Mouse (Mus musculus) intestine, embryonic 15.5 days (tissue): ENCODE data around the gene Cep104. TPM values are rescaled to one million over a fixed set of nuclear protein-coding genes. Genes with fewer than 3 reads are reported as not detected.

Experiments used
- ATAC-seq: fragments of 200-750 bp; cut with Nextera tagmentation; 2 replicates; pipeline ENCODE4 v1.8.0; 2017; ENCODE audit warnings: moderate TSS enrichment, moderate library complexity
- H3K27ac ChIP-seq: fragments of 300-500 bp; sonication (generic); 2 replicates; pipeline ENCODE4 v1.5.1; 2015; ENCODE audit warnings: mild to moderate bottlenecking, inconsistent platforms
- H3K27me3 ChIP-seq: fragments of 300-500 bp; sonication (generic); replicated peaks from 2 replicates; pipeline ENCODE4 v1.6.1; 2015; ENCODE audit warnings: inconsistent platforms
- H3K36me3 ChIP-seq: fragments of 300-500 bp; sonication (generic); 2 replicates; pipeline ENCODE4 v1.6.1; 2015; ENCODE audit warnings: inconsistent platforms
- H3K4me1 ChIP-seq: fragments of 300-500 bp; sonication (generic); replicated peaks from 2 replicates; pipeline ENCODE4 v1.6.1; 2015; ENCODE audit warnings: inconsistent platforms
- H3K4me2 ChIP-seq: fragments of 300-500 bp; sonication (generic); replicated peaks from 2 replicates; pipeline ENCODE4 v1.6.1; 2015; ENCODE audit warnings: mild to moderate bottlenecking, inconsistent platforms
- H3K4me3 ChIP-seq: fragments of 300-500 bp; sonication (generic); replicated peaks from 2 replicates; pipeline ENCODE4 v1.5.1; 2015; ENCODE audit warnings: inconsistent platforms
- H3K9ac ChIP-seq: fragments of 300-500 bp; sonication (generic); 2 replicates; pipeline ENCODE4 v1.6.1; 2015; ENCODE audit warnings: inconsistent platforms
- H3K9me3 ChIP-seq: fragments of 300-500 bp; sonication (generic); 2 replicates; pipeline ENCODE4 v1.6.1; 2016; ENCODE audit warnings: inconsistent platforms
- WGBS: fragments of 180-500 bp; shearing (Covaris S2); methylation state at CpG from one replicate; pipeline ENCODE4 v1.1.7; 2015; 5-methylcytosine and 5-hydroxymethylcytosine counted together
- polyA plus RNA-seq: library from polyadenylated mRNA; unstranded; fragments of >200 nt; fragmentation: Nextera tagmentation; extraction: Ambion mirVana; gene quantifications from 2 replicates; pipeline ENCODE4 v1.2.1, GENCODE M21; 2015

Cep104 gene
- polyA plus RNA-seq, 1 experiment from 2014 or later = 10.8 TPM

DNA sequence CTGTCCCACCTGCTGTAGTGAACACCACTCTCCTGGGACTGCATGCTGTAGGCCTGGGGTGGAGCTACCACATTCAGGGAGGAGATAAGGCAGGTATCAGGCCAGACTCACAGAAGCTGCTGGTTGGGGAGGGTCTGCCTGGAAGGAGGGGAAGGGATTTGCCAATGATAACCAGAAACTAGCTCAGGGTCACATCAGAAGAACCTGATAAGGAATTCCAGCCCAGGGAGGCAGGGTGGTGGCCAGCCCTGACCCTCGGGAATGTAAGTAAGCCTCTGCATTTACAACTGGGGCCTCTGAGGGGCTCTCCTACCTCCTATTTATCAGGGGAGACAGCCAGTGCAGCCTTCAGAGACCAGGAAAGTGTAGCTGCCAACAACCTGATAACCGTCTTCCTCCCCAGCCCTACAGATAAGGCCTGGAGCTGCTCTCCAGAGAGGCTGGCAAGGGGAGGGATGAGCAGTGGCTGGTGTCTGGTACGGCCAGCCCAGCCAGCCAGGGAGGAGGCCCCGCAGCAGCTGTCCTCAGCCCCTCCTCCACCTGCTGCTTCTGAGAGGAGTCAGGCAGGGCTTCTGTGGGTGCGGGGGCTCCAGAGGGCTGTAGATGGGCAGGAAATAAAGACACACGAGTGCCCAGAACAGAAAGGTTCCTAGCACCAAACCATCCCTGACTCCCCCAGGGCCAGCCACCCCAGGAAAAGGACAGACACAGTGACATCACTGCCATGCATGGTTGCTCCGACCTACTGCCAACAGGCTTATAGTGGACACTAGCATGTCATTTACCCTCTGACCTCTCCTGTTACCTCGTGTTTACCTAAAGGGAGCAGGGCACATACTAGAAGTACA lies 49.0 kb downstream of the Cep104 start:
- Histone ChIP-seq H3K4me3 (peak overlapping the region; percentile 58), H3K27ac (peak overlapping the region; percentile 82), H3K27me3 (no peaks in the 10 kb centered on the region), H3K36me3 (peaks cover 24% of the 10 kb centered on the region; the same call in 1 of the 2 replicates), H3K4me2 (peak overlapping the region; percentile 78), H3K4me1 (peaks cover 39% of the 10 kb centered on the region), H3K9ac (peak overlapping the region; percentile 67; the same call in 1 of the 2 replicates), H3K9me3 (no peaks in the 10 kb centered on the region; the same call in 1 of the 2 replicates)
- peak; percentile 65 for ATAC-seq
- WGBS = 6% methylated on average over 8 of the region's 8 CpGs

DNA sequence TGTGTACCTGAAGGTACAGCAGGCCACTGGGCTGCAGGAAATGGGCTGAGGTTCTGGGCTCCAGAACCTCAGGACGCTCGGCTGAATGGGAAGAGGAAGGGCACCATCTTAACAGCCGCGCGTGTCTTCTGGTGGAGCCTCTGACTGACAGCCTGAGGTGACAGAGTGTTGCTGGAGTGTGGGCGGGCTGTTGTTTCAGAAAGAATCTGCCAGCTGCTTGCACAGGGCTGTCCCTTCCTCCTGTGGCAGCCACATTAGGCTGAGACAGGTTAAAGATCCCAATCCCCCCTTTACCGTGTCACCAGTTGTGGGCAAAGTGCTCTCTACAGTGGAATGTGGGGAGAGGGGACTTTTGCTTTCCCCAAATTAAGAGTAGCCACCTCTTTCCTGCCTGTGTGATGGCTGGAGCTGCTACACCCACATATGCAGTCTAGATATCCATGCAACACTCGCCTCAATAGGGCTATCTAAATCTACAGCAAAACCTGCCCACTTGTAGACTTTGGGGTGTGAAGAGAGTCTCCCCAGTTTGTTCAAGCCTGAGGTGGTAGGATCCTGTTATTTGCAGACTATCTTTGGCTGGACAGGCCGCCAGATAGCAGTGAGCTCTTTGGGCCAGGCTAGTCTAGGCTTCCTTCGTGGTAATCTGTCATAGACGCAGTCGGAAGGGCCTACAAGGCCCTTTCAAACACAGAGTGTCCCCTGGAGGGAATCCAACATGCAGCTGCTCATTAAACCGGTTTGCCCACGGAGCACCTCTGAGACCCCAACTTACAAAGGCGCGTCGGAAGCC lies 49.9 kb downstream of the Cep104 start:
- H3K27me3 ChIP-seq = no peaks in the 10 kb centered on the region
- H3K27ac ChIP-seq = peak overlapping the region; percentile 82
- peak overlapping the region; percentile 58 for H3K4me3 ChIP-seq
- H3K36me3 ChIP-seq = peaks cover 19% of the 10 kb centered on the region; the same call in 1 of the 2 replicates
- H3K9ac ChIP-seq = peak overlapping the region; percentile 67
- H3K4me2 ChIP-seq = peak overlapping the region; percentile 78
- peaks cover 39% of the 10 kb centered on the region for H3K4me1 ChIP-seq
- no peaks in the 10 kb centered on the region; the same call in 1 of the 2 replicates for H3K9me3 ChIP-seq
- no peak for ATAC-seq
- 22% methylated on average over 17 of the region's 17 CpGs for WGBS

GRCm38 (mm10) chr4:154025641-154026440 lies 50.8 kb downstream of the Cep104 start, which contains the start of gene Smim1:
Smim1 (minus strand) TSS chr4:154026230.
- 2% methylated on average over 32 of the region's 33 CpGs for WGBS
- Histone ChIP-seq H3K27ac (peak within 1 kb of the TSS; percentile 82), H3K9me3 (no peaks in the 10 kb centered on the region; the same call in 1 of the 2 replicates), H3K4me1 (peaks cover 39% of the 10 kb centered on the region), H3K27me3 (no peaks in the 10 kb centered on the region), H3K9ac (peak within 1 kb of the TSS; percentile 67), H3K36me3 (peaks cover 11% of the 10 kb centered on the region; the same call in 1 of the 2 replicates), H3K4me2 (peak within 1 kb of the TSS; percentile 78), H3K4me3 (peak within 1 kb of the TSS; percentile 58)
- ATAC-seq = peak; percentile 89

DNA sequence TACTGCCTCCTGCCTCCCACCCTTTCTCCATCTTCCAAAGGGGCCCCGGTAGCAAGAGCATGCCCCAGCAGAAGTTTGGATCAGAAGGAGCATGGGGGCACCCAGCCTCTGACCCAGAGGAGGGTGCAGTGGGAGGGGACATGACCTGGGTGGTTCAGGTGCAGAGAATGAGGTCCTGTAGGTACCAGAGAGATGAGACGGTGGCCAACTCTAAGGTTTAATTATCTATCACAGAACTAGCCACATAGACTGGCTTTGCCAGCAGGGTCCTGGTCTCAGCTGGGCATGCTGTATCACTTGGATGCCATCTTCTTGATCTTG lies 51.4 kb downstream of the Cep104 start:
- Histone ChIP-seq H3K9ac (peak overlapping the region; percentile 67), H3K36me3 (0 out of 2 replicates have a peak, but pooled peaks cover 6% of the 10 kb centered on the region), H3K27ac (peak overlapping the region; percentile 3; the same call in 1 of the 2 replicates), H3K9me3 (no peaks in the 10 kb centered on the region; the same call in 1 of the 2 replicates), H3K4me1 (peaks cover 39% of the 10 kb centered on the region), H3K4me2 (peak overlapping the region; percentile 78), H3K27me3 (no peaks in the 10 kb centered on the region), H3K4me3 (peak overlapping the region; percentile 58)
- no peak for ATAC-seq
- WGBS = 30% methylated on average over 2 of the region's 2 CpGs

DNA sequence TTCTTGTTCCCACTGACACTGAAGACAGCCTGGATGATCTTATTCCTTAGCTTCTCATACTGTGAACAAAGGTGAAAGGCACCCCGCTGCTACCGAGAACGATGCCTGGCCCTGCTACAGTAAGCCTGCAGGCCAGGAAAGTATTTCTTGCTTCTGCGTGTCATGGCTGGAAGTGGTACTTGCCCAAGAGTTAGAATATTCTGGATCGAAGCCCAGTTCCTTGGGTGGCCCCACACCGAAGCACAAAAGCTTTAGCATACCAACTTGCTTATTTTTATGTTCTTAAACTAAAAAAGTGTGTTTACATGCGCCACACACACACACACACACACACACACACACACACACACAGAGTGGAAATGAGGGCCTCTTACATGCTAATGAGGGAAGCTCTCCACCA lies 53.1 kb downstream of the Cep104 start:
- no peak for ATAC-seq
- Histone ChIP-seq H3K4me3 (no peak overlapping the region), H3K27me3 (no peaks in the 10 kb centered on the region), H3K4me1 (peaks cover 28% of the 10 kb centered on the region), H3K36me3 (no peaks in the 10 kb centered on the region), H3K4me2 (no peak overlapping the region), H3K9ac (no peak overlapping the region), H3K27ac (no peak overlapping the region), H3K9me3 (no peaks in the 10 kb centered on the region; the same call in 1 of the 2 replicates)
- 77% methylated on average over 7 of the region's 7 CpGs for WGBS

DNA sequence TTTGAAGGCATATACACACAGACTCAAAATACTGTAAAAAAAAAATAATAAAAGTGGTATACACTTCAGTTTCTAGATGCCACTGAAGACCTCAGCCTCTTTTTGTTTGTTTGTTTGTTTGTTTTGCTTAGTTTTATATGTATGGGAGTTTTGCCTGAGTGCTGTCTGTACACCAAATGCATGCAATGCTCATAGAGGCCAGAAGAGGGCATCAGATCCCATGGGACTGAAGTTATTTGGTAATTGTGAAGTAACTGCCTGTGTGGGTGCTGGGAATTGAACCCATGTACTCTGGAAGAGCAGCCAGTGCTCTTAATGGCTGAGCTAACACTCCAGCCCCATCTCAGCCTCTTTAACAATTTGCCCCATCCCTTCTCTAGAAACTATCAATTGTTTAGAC lies 53.7 kb downstream of the Cep104 start:
- Histone ChIP-seq H3K27me3 (no peaks in the 10 kb centered on the region), H3K9ac (no peak overlapping the region), H3K9me3 (no peaks in the 10 kb centered on the region), H3K27ac (no peak overlapping the region), H3K4me2 (no peak overlapping the region), H3K4me3 (no peak overlapping the region), H3K36me3 (no peaks in the 10 kb centered on the region), H3K4me1 (peaks cover 23% of the 10 kb centered on the region)
- ATAC-seq = no peak

- Histone ChIP-seq H3K4me3 (no peak overlapping the region), H3K9ac (no peak overlapping the region), H3K36me3 (no peaks in the 10 kb centered on the region), H3K9me3 (no peaks in the 10 kb centered on the region), H3K4me2 (no peak overlapping the region), H3K27ac (no peak overlapping the region), H3K27me3 (no peaks in the 10 kb centered on the region), H3K4me1 (no peaks in the 10 kb centered on the region)
- WGBS = 39% methylated on average over 3 of the region's 3 CpGs
- ATAC-seq = no peak
Measured at GRCm38 (mm10) chr4:154037123-154037522, 62.1 kb downstream of the Cep104 start.

DNA sequence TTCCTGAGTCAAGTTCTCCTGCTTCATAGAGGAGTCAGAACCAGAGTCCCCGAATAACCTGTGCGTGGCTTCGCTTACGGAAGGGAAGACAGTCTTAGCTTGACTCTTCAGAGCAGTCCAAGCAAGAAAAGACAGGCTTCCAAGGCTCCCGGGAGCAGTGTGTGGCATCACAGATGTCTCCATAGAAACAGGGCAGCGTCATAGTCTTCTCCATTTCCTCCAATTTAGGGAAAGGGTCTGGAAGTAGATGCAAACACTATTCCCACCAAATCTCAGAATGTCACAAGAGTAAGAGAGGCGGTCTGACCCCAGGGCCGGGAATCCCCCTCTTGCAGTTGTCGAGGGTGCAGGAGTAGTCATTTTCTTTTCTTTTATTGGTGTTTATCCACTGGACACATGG lies 67.6 kb downstream of the Cep104 start, which contains the start of gene Ccdc27:
Gene Ccdc27 (minus strand): TSS at position 101 of the 400 bp plus-strand sequence.
- ATAC-seq = no peak
- WGBS = 81% methylated on average over 9 of the region's 9 CpGs

DNA sequence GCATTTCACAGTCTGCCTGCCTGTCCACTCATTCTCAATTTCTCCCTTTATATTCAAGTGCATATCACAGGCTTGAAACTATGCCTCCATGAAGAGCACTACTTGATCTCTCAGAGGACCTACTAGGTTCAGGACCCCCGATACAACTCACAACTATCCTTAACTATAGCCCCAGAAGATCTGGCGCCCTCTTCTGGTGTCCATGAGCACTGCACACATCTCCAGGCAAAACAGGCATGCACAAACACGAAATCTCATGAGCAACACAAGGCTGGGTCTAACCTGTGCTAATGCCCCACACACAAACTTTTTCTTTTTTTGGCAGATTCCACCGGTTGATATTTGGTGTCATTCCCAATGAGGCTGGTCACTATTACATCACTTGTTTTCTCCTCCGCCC lies 70.8 kb downstream of the Cep104 start:
- no peak for ATAC-seq
- Histone ChIP-seq H3K27me3 (no peaks in the 10 kb centered on the region), H3K36me3 (no peaks in the 10 kb centered on the region), H3K4me1 (no peaks in the 10 kb centered on the region), H3K9ac (no peak overlapping the region), H3K27ac (no peak overlapping the region), H3K4me2 (no peak overlapping the region), H3K4me3 (no peak overlapping the region), H3K9me3 (no peaks in the 10 kb centered on the region)
- 63% methylated on average over 5 of the region's 5 CpGs for WGBS

More for the DNA sequence above, 67.6 kb downstream of the Cep104 start, which contains the start of gene Ccdc27:
- Histone ChIP-seq H3K4me2 (no peak within 1 kb of the TSS), H3K4me1 (no peaks in the 10 kb centered on the region), H3K36me3 (no peaks in the 10 kb centered on the region), H3K9me3 (no peaks in the 10 kb centered on the region), H3K9ac (no peak within 1 kb of the TSS), H3K27ac (no peak within 1 kb of the TSS), H3K27me3 (no peaks in the 10 kb centered on the region), H3K4me3 (no peak within 1 kb of the TSS)

GRCm38 (mm10) chr4:154051401-154051800 lies 76.4 kb downstream of the Cep104 start:
- no peaks in the 10 kb centered on the region for H3K27me3 ChIP-seq
- WGBS = 92% methylated on average over 3 of the region's 3 CpGs

DNA sequence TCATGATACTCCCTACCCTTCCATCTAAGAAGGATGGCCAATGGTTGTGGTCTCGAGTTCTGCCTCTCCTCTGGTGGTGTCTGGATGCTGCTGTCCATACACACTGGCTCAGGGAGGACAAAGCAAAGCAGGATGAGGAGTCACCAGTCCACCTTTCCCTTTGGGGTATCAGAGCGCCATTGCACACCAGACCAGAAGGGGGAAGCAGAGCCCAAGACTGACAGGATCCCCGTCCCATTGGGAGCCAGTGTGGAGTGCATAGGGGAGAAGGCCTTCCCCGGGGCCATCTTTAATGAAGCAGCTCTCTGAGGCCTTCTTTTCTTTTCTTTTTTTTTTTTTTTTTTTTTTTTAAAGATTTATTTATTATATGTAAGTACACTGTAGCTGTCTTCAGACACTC lies 78.1 kb downstream of the Cep104 start:
- Histone ChIP-seq H3K4me2 (no peak overlapping the region), H3K9me3 (no peaks in the 10 kb centered on the region), H3K36me3 (no peaks in the 10 kb centered on the region), H3K9ac (no peak overlapping the region), H3K4me1 (no peaks in the 10 kb centered on the region), H3K27me3 (0 out of 2 replicates have a peak, but pooled peaks cover 3% of the 10 kb centered on the region), H3K27ac (no peak overlapping the region), H3K4me3 (no peak overlapping the region)
- no peak for ATAC-seq
- WGBS = 51% methylated on average over 4 of the region's 4 CpGs

More at GRCm38 (mm10) chr4:154051401-154051800, 76.4 kb downstream of the Cep104 start:
- no peak overlapping the region for H3K4me3 ChIP-seq
- H3K27ac ChIP-seq = no peak overlapping the region
- H3K9ac ChIP-seq = no peak overlapping the region
- no peak for ATAC-seq
- no peak overlapping the region for H3K4me2 ChIP-seq
- H3K9me3 ChIP-seq = no peaks in the 10 kb centered on the region
- H3K36me3 ChIP-seq = no peaks in the 10 kb centered on the region
- H3K4me1 ChIP-seq = no peaks in the 10 kb centered on the region
